Mouse (Mus musculus): ENCODE results near the gene Rilpl1.

- TF ChIP-seq CTCF (IDR thresholded peaks at IDR 0.05; ENCODE audit: extremely low read depth, insufficient read length, insufficient replicate concordance, low read depth, low read length): no peak
- TF ChIP-seq POLR2A (IDR thresholded peaks at IDR 0.05; ENCODE audit: low read depth, low read length): no peak
Observed at GRCm38 (mm10) chr5:124498221-124498876, 32.8 kb downstream of the Rilpl1 start.
